14 mouse cellular contexts compared by ENCODE assay signal in the genomic region with DNA sequence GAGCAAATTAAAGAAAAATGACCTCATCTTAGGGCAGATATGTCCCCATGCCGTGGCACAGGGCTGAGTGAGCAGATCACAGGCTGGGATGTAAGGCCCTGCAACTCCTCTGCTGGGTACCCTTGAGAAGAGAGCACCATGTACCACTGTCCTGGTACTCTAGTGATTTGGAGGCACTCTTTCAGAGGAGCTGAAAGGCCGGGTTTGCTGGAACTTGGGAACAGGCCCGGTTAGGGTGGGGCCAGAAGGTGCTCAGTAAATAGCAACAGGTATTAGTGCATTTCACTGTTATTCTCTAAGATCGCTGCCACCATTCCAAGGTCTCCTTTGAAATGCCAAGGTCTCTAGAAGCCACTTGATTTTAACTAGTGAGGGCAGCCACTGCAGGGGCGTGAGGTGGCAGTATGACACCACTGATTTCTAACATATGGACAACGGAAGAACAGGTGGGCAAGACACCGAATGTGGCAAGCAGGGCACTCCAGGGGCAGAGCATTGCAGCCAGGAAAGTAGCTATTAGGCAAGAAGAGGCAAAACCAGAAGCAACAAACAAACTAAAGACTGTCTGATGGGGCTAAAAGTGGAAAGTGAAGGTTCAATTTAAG. TPM values are rescaled to one million over a fixed set of nuclear protein-coding genes. Genes with fewer than 3 reads are reported as not detected.
DNase-seq lines count a peak whose midpoint lies in the region; TF ChIP-seq lines count a peak whose summit lies in the region.
"Had no signal": no experiment of that assay in that cellular context is flagged by ENCODE, and none has a peak within 500 bp of the region (broad histone marks: within the 10 kb centered on the region; RNA-seq: fewer than 3 reads in every experiment).

No protein-coding gene starts in this region.

- intact Hi-C loops in left cerebral cortex, postnatal 4 days (cut with DNase I), result no loop called here
- intact Hi-C loops in left cerebral cortex, adult 2 months (cut with DNase I), result no loop called here

- H3K27ac ChIP-seq in left cerebral cortex, adult 2 months, result no peak overlapping the region
- 0 out of 2 replicates have a peak overlapping the region, but pooled peaks have one; percentile 42 for H3K27ac ChIP-seq in cerebellum, adult 2 months (ENCODE audit: insufficient read depth, low read length)
- H3K27ac ChIP-seq: intestine, embryonic 15.5 days; lung, embryonic 15.5 days had no signal

- no peak overlapping the region for H3K4me3 ChIP-seq in left cerebral cortex, adult 2 months
- no peak overlapping the region for H3K4me3 ChIP-seq in cerebellum, adult 2 months (replicated peaks; ENCODE audit: insufficient read depth, low read depth, low read length)
- H3K4me3 ChIP-seq: intestine, embryonic 15.5 days; lung, embryonic 15.5 days; myocyte had no signal

- 31% methylated on average over 7 of the region's 7 CpGs for WGBS in cerebellum, adult 2 months

- TF ChIP-seq POLR2A in cerebellum, adult 2 months (IDR thresholded peaks at IDR 0.05; ENCODE audit: borderline replicate concordance, insufficient read depth, low read length), result no peak

- H3K4me1 ChIP-seq in cerebellum, adult 2 months (ENCODE audit: control insufficient read depth, insufficient read depth, low read length), result peaks cover 8% of the 10 kb centered on the region
- H3K4me1 ChIP-seq: intestine, embryonic 15.5 days; lung, embryonic 15.5 days had no signal

- no peaks in the 10 kb centered on the region for H3K27me3 ChIP-seq in cerebellum, adult 2 months (ENCODE audit: control insufficient read depth, insufficient read depth, low read length)
- H3K27me3 ChIP-seq: intestine, embryonic 15.5 days; lung, embryonic 15.5 days had no signal

- TF ChIP-seq CTCF in left cerebral cortex, adult 2 months (IDR thresholded peaks at IDR 0.05), result no peak
- TF ChIP-seq CTCF in cerebellum, adult 2 months (IDR thresholded peaks at IDR 0.05; ENCODE audit: borderline replicate concordance, insufficient read depth, low read depth, low read length), result peak; percentile 61; the same call in 1 of the 2 replicates

- peak; percentile 35 for DNase-seq in adrenal gland, postnatal 14 days
- no peak for DNase-seq in adrenal gland, postnatal 4 days (ENCODE audit: low spot score in 2 of 2)
- peak; percentile 27 for DNase-seq in left cerebral cortex, postnatal 4 days
- DNase-seq in left cerebral cortex, adult 2 months (ENCODE audit: extremely low spot score in 1 of 2, low spot score in 2 of 2), result no peak
- DNase-seq in cerebellum, adult 2 months, result peak; percentile 52 to 65
- DNase-seq in lung, postnatal 36 days, result peak; percentile 40
- DNase-seq in layer of hippocampus, postnatal 10 days (ENCODE audit: low spot score in 2 of 2), result no peak
- DNase-seq: heart, postnatal 36 days; kidney, postnatal 10 days; right cerebral cortex, adult 18-20 months; thymus, postnatal 25 days had no signal

RNA-seq across cellular contexts. Expression of gene Knop1, which starts 58.6 kb away (rescaled TPM):
- total RNA-seq in adrenal gland, postnatal 14 days (2021), result 52.2 and 54.9 TPM in 2 replicates
- total RNA-seq in adrenal gland, postnatal 4 days (2021), result 10 to 100 TPM; 66.2 to 72.6 TPM
- 10 to 100 TPM; 42.8 to 46.3 TPM for total RNA-seq in left cerebral cortex, postnatal 4 days (2021)
- 10 to 100 TPM; 25.9 to 27.0 TPM for total RNA-seq in left cerebral cortex, adult 2 months (2021)
- polyA plus RNA-seq in cerebellum, adult 2 months (2012; rRNA removed), result 16.4 and 16.9 TPM in 2 replicates
- total RNA-seq in layer of hippocampus, postnatal 10 days (2021), result 10 to 100 TPM; 36.3 to 36.5 TPM

RNA-seq across cellular contexts. Expression of gene Iqck, which starts 59.1 kb away (rescaled TPM):
- 12.3 and 14.9 TPM in 2 replicates for total RNA-seq in adrenal gland, postnatal 14 days (2021)
- total RNA-seq in adrenal gland, postnatal 4 days (2021), result 10 to 100 TPM; 17.3 to 18.2 TPM
- 1 to 10 TPM; 3.5 to 4.0 TPM for total RNA-seq in left cerebral cortex, postnatal 4 days (2021)
- total RNA-seq in left cerebral cortex, adult 2 months (2021), result 1 to 10 TPM; 3.7 to 4.3 TPM
- 5.9 and 7.4 TPM in 2 replicates for polyA plus RNA-seq in cerebellum, adult 2 months (2012; rRNA removed)
- total RNA-seq in layer of hippocampus, postnatal 10 days (2021), result 1 to 10 TPM; 3.3 to 4.5 TPM

Comparison
In these comparisons a context has a peak if more than half of its experiments do, and no peak if none do; other contexts are left out.
1. DNase-seq: peak in adrenal gland, postnatal 14 days (single experiment), left cerebral cortex, postnatal 4 days (single experiment), cerebellum, adult 2 months (2 of 2) and lung, postnatal 36 days (single experiment); none in adrenal gland, postnatal 4 days (0 of 2), left cerebral cortex, adult 2 months (0 of 2) and layer of hippocampus, postnatal 10 days (0 of 2).